Mouse (Mus musculus) lung, embryonic 14.5 days (tissue): ENCODE results near the gene Myo1c. TPM values are rescaled to one million over a fixed set of nuclear protein-coding genes. Genes with fewer than 3 reads are reported as not detected.

ENCODE experiments used
- ATAC-seq: fragments of 200-750 bp; cut with Nextera tagmentation; 2 replicates; pipeline ENCODE4 v1.8.0; 2017; ENCODE audit warnings: mild to moderate bottlenecking, moderate TSS enrichment, moderate library complexity; ENCODE audit not compliant: insufficient read depth
- DNase-seq: peaks from one replicate; pipeline ENCODE4 v3.0.0-alpha.2; 2015
- H3K27ac ChIP-seq: fragments of 300-500 bp; sonication (generic); 2 replicates; pipeline ENCODE4 v1.5.1; 2014; ENCODE audit warnings: low read depth, mild to moderate bottlenecking, moderate library complexity
- H3K27me3 ChIP-seq: fragments of 300-500 bp; sonication (generic); 2 replicates; pipeline ENCODE4 v1.6.1; 2014; ENCODE audit warnings: low read length, control low read depth; ENCODE audit not compliant: insufficient read depth
- H3K36me3 ChIP-seq: fragments of 300-500 bp; sonication (generic); 2 replicates; pipeline ENCODE4 v1.6.1; 2014; ENCODE audit warnings: control low read depth; ENCODE audit not compliant: insufficient read depth
- H3K4me1 ChIP-seq: fragments of 300-500 bp; sonication (generic); 2 replicates; pipeline ENCODE4 v1.6.1; 2014; ENCODE audit warnings: antibody characterized with exemption, control low read depth; ENCODE audit not compliant: insufficient read depth
- H3K4me2 ChIP-seq: fragments of 300-500 bp; sonication (generic); 2 replicates; pipeline ENCODE4 v1.6.1; 2014; ENCODE audit warnings: mild to moderate bottlenecking
- H3K4me3 ChIP-seq: fragments of 300-500 bp; sonication (generic); 2 replicates; pipeline ENCODE4 v1.5.1; 2014; ENCODE audit warnings: low read depth, low read length
- H3K9ac ChIP-seq: fragments of 300-500 bp; sonication (generic); 2 replicates; pipeline ENCODE4 v1.6.1; 2014
- H3K9me3 ChIP-seq: fragments of 300-500 bp; sonication (generic); 2 replicates; pipeline ENCODE4 v1.6.1; 2016; ENCODE audit warnings: low read depth, low read length, control low read depth
- CTCF ChIP-seq: IDR thresholded peaks from 2 replicates; pipeline ENCODE4 v1.5.1; 2016; ENCODE audit warnings: antibody characterized with exemption, low read depth
- WGBS: fragments of 180-500 bp; shearing (Covaris S2); extraction: QIAGEN DNeasy Blood & Tissue Kit; methylation state at CpG from one replicate; pipeline ENCODE4 v1.1.7; 2014; 5-methylcytosine and 5-hydroxymethylcytosine counted together
- polyA plus RNA-seq: library from polyadenylated mRNA; unstranded; fragments of >200 nt; fragmentation: Nextera tagmentation; extraction: Ambion mirVana; gene quantifications from 2 replicates; pipeline ENCODE4 v1.2.1, GENCODE M21; 2014

The Myo1c gene
- polyA plus RNA-seq, 1 experiment from 2014 or later, result 56.5 TPM

DNA sequence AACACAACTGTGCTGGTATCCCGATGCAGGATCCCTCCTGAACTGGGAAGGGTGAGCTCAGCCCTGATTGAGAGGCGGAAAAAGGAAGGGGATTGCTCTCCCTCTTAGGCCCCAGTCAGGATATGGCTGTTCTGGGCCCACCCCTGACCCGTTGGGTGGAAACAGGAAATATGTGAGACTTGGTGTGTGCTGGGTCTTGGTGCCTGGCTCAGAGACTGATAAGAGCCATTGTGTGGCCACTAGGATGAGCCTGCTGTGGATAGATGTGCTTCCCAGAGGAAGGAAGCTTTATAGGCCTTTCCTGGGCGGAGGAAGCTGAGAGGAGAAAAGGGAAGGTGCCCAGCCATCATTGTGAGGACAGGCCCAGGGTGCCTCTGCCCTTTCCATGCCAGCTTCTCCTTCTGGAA is 1.1 kb upstream of the Myo1c start:
- H3K4me2 ChIP-seq, result no peak overlapping the region
- H3K27ac ChIP-seq, result peak overlapping the region; percentile 61
- 0 out of 2 replicates have a peak, but pooled peaks cover 3% of the 10 kb centered on the region for H3K27me3 ChIP-seq
- DNase-seq, result peak; percentile 47
- H3K9ac ChIP-seq, result no peak overlapping the region
- no peaks in the 10 kb centered on the region for H3K9me3 ChIP-seq
- no peak for ATAC-seq
- TF ChIP-seq CTCF, result no peak
- H3K4me3 ChIP-seq, result no peak overlapping the region
- H3K4me1 ChIP-seq, result peaks cover 20% of the 10 kb centered on the region
- WGBS, result 66% methylated on average over 4 of the region's 4 CpGs
- H3K36me3 ChIP-seq, result no peaks in the 10 kb centered on the region

DNA sequence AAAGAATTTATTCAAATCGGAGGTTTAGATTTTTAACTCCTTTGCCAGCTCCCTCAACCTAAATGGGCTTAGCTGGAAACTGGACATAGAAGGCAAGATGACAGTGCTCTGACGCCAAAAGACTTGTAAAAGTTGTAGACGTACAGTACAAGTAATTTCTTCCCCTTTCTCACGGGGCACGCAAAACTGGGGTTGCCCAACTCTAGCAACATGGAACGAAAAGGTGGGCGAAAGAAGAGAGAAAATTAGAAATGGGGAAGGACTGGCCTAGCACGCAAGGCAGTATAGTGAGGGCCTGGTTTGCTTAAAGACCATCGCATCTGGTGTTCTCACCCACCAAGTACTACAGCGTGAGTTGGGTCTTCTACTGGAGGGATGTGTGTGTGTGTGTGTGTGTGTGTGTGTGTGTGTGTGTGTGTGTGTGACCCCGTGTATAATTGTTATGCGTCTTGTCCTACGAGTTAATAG is 688 bp downstream of the Myo1c start:
- DNase-seq, result no peak
- Histone ChIP-seq H3K36me3 (no peaks in the 10 kb centered on the region), H3K27ac (peak overlapping the region; percentile 91), H3K4me1 (peaks cover 30% of the 10 kb centered on the region), H3K9ac (peak overlapping the region; percentile 88), H3K4me3 (peak overlapping the region; percentile 74), H3K4me2 (peak overlapping the region; percentile 89), H3K27me3 (0 out of 2 replicates have a peak, but pooled peaks cover 3% of the 10 kb centered on the region), H3K9me3 (no peaks in the 10 kb centered on the region)
- WGBS, result 45% methylated on average over 13 of the region's 13 CpGs
- no peak for TF ChIP-seq CTCF
- no peak for ATAC-seq

DNA sequence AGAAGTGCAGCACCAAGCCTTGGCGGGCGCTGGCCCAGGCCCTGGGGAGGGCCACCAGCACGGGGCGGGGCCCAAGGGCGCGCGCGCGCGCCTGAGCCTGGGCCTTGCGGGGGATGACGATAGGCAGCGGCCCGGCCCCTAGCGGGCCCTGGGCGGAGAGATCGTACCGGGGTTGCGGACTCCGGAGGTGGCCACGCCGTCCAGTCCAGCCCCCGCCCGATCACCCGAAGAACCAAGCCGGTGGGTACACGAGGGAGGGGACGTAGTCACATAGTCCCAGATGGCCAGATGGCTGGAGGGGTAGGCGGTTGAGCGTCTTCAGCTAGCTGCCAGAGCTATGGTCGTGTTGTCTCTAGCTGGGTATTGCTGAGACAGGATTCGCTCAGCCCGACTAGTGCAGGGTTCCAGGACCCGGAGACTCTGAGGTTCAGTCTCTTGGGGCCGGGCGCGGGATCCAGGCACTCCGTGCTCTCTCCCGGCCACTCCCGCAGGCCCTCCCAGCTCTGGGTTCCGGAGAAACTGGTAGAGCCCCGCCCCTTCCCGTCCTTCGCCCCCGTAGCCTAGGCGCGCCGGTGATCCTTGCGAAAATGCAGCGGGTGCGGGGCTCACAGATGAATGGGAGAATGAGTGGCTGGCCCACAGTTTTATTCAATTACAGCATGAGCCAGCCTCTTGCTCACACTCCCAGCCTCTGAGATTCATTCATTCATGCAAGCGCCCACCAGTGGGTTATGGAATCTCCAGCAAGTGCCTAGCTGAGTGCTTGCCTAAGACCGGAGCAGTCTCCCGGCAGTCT is 1.3 kb downstream of the Myo1c start:
- no peak for TF ChIP-seq CTCF
- DNase-seq, result peak; percentile 88
- 0% methylated on average over 54 of the region's 54 CpGs for WGBS

DNA sequence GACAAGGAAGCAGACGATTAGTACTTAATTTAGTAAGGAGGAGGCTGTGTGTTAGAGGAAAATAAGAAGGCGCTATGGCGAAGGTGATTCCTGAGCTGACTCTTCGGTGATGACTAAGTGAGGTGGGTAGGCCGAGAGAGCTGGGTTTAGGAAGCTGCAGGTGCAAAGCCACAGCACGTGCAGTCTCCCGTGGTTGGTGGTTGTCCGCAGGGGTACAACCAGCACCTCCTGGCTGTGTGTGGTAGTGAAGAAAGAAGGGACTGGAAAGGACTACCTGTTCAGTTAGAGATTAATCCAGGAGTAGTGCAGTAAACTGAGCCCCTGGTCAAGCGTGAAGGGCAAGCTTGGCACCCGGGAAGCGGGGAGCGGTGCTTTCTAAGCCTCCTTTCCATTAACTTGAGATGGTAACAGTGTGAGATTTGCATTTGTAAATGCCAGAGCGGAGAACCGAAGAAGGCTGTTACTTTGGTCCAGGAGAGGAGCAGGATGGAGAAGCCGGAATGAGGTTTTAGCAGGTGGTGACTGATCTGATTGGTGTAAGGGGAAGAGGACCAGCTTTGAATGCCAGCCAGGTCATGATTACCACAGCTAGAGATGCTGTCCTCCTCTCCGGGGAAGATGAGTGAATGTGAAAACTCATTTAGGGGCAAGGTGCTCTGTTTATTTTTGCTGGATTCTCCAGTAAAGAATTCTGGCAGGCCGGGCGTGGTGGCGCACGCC is 2.1 kb downstream of the Myo1c start:
- H3K36me3 ChIP-seq, result no peaks in the 10 kb centered on the region
- H3K4me1 ChIP-seq, result peaks cover 40% of the 10 kb centered on the region
- WGBS, result 20% methylated on average over 20 of the region's 20 CpGs
- peak overlapping the region; percentile 91; the same call in 1 of the 2 replicates for H3K27ac ChIP-seq
- H3K9me3 ChIP-seq, result no peaks in the 10 kb centered on the region
- peak; percentile 9; the same call in 1 of the 2 replicates for TF ChIP-seq CTCF
- H3K4me3 ChIP-seq, result peak overlapping the region; percentile 74
- peak overlapping the region; percentile 89 for H3K4me2 ChIP-seq
- H3K27me3 ChIP-seq, result 0 out of 2 replicates have a peak, but pooled peaks cover 3% of the 10 kb centered on the region
- DNase-seq, result no peak
- ATAC-seq, result no peak
- peak overlapping the region; percentile 88 for H3K9ac ChIP-seq

More for the DNA sequence above, 1.3 kb downstream of the Myo1c start:
- Histone ChIP-seq H3K36me3 (no peaks in the 10 kb centered on the region), H3K4me3 (peak overlapping the region; percentile 74), H3K4me1 (peaks cover 33% of the 10 kb centered on the region), H3K9ac (peak overlapping the region; percentile 88), H3K4me2 (peak overlapping the region; percentile 89), H3K27ac (peak overlapping the region; percentile 91), H3K9me3 (no peaks in the 10 kb centered on the region), H3K27me3 (0 out of 2 replicates have a peak, but pooled peaks cover 3% of the 10 kb centered on the region)
- ATAC-seq, result peak; percentile 76

DNA sequence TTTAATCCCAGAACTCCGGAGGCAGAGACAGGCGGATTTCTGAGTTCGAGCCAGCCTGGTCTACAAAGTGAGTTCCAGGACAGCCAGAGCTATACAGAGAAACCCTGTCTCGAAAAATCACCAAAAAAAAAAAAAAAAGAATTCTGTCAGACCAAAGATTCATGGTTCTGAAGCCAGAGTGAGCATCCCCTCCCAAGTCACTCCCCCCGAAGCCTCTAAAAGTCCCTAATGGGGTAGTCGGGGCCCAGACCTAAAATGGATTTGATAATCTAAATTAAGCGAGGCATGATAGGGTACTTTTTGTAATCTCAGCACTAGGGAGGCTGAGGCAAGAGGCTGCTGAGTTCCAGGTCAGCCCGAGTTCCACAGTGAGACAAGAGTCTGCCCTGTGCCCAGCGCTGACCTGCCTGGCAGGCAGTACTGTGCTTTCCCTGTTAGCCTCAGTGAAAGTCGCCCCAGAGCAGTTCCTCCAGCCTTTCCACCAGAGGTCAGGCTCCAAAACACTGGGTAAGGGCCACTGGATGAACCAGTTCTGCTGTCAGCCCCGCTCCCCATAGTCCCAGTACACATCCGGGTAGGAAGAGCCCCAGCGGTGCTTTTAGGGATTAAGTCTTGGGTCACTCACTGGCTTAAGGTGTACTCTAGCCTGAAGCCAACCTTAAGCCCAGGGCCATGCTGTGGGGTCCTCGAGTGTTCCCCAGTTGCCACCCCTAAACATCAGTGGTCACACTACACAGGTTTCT is 2.8 kb downstream of the Myo1c start:
- peak; percentile 35 for TF ChIP-seq CTCF
- H3K9ac ChIP-seq, result peak overlapping the region; percentile 58
- no peaks in the 10 kb centered on the region for H3K9me3 ChIP-seq
- ATAC-seq (no peak), DNase-seq (peak; percentile 41)
- peaks cover 4% of the 10 kb centered on the region for H3K36me3 ChIP-seq
- peaks cover 40% of the 10 kb centered on the region for H3K4me1 ChIP-seq
- 29% methylated on average over 14 of the region's 14 CpGs for WGBS
- H3K27ac ChIP-seq, result peak overlapping the region; percentile 88
- H3K4me3 ChIP-seq, result peak overlapping the region; percentile 74
- 0 out of 2 replicates have a peak, but pooled peaks cover 3% of the 10 kb centered on the region for H3K27me3 ChIP-seq
- peak overlapping the region; percentile 89 for H3K4me2 ChIP-seq

DNA sequence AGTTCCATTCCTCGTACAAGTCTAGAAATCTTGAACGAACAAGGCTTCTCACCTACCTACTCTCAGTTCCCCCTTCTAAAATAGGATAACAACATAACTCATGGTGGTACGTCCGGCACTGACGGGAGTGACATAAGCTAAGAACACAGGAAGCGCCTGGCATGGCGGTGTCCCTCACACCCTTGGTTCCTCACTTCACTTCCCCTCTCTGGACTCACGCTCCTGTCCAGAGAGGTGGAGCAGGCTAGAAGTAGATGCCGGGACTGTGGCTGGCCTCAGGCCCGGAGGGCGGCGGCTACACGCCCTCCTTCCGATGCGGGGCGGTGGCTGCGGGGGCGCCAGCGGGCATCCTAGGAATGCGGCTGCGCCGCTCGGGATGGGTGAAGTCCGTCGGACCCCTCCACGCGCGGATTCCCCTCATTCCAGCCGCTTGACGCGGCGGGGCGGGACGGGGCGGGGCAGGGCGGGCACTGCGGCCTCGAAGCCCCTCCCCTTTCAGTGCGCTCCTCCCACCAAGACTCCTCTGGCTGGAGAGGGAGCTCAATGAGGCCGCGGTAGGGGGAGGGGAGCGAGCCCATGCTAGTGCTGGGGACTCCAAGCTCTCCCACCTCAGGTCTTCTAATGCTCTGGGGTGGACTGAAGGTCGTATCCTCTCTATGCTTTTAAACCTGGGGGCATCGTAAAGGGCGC is 3.6 kb downstream of the Myo1c start:
- peak; percentile 92 for DNase-seq
- no peaks in the 10 kb centered on the region for H3K9me3 ChIP-seq
- TF ChIP-seq CTCF, result no peak
- under 1% methylated on average over 45 of the region's 45 CpGs for WGBS
- peak overlapping the region; percentile 51 for H3K4me3 ChIP-seq
- H3K4me1 ChIP-seq, result peaks cover 40% of the 10 kb centered on the region
- peak overlapping the region; percentile 88 for H3K27ac ChIP-seq
- peak overlapping the region; percentile 58 for H3K9ac ChIP-seq
- ATAC-seq, result peak; percentile 61
- H3K27me3 ChIP-seq, result 0 out of 2 replicates have a peak, but pooled peaks cover 3% of the 10 kb centered on the region
- peak overlapping the region; percentile 89 for H3K4me2 ChIP-seq
- peaks cover 12% of the 10 kb centered on the region for H3K36me3 ChIP-seq
